Comparison of ENCODE assay signal across 8 mouse cellular contexts in the genomic region with DNA sequence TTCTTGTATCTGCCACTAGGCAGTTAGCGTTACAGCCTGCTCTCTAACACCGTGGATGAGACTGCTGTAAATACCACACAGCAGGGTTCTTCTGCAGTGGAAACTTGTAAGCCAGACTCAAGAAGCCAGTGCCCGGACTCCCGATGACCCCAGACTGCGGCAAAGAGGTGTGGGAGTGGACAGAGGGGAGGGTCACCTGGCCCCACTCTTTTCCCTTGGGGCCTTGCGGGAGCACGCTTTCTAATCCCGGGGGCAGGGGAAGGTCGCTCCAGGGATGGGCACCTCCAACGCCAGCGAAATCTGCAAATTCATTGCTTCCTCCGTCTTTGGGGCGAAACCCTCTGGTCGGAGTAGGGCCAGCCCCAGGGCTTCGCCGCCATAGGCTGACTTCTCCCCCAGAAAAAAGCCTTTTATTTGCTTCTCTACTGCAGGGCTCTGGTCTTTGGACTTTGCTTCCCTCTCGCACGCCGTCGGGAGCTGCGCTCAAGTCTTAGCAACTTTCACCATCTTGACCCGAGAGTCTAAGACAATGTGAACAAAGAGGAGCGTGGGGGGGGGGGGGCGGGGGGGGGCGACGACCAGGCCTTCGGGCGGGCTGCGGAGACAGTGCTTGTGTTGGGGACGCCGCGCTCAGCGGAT. TPM values are rescaled to one million over a fixed set of nuclear protein-coding genes. Genes with fewer than 3 reads are reported as not detected.
A peak's percentile ranks its signal among the peaks of the same experiment; 100 is the strongest.
DNase-seq lines count a peak whose midpoint lies in the region; ATAC-seq and TF ChIP-seq lines count a peak whose summit lies in the region.

Gene Fgf9, plus strand, starts transcription at position 67 of the 639 bp plus-strand sequence.

- peak within 1 kb of the TSS; percentile 93 for H3K4me2 ChIP-seq in lung, embryonic 14.5 days
- H3K4me2 ChIP-seq in forebrain, embryonic 16.5 days (ENCODE audit: low read length) = peak within 1 kb of the TSS; percentile 96
- H3K4me2 ChIP-seq in intestine, postnatal 0 days (replicated peaks; ENCODE audit: low read depth) = peak within 1 kb of the TSS; percentile 94
- H3K4me2 ChIP-seq in limb, embryonic 15.5 days = peak within 1 kb of the TSS; percentile 94
- peak within 1 kb of the TSS; percentile 85 for H3K4me2 ChIP-seq in neural tube, embryonic 15.5 days

- H3K9ac ChIP-seq in lung, embryonic 14.5 days = peak within 1 kb of the TSS; percentile 55
- peak within 1 kb of the TSS; percentile 55 for H3K9ac ChIP-seq in forebrain, embryonic 16.5 days (replicated peaks; ENCODE audit: low read depth, low read length)
- peak within 1 kb of the TSS; percentile 89 for H3K9ac ChIP-seq in intestine, postnatal 0 days (ENCODE audit: low read depth, low read length)
- peak within 1 kb of the TSS; percentile 37; the same call in 1 of the 2 replicates for H3K9ac ChIP-seq in limb, embryonic 15.5 days
- peak within 1 kb of the TSS; percentile 62 for H3K9ac ChIP-seq in neural tube, embryonic 15.5 days (replicated peaks)

- H3K4me3 ChIP-seq in lung, embryonic 14.5 days (ENCODE audit: low read depth, low read length) = peak within 1 kb of the TSS; percentile 53
- H3K4me3 ChIP-seq in forebrain, embryonic 16.5 days (replicated peaks; ENCODE audit: low read length) = peak within 1 kb of the TSS; percentile 71
- H3K4me3 ChIP-seq in intestine, postnatal 0 days (ENCODE audit: low read depth, low read length) = peak within 1 kb of the TSS; percentile 70
- peak within 1 kb of the TSS; percentile 59 for H3K4me3 ChIP-seq in limb, embryonic 15.5 days
- peak within 1 kb of the TSS; percentile 64 for H3K4me3 ChIP-seq in neural tube, embryonic 15.5 days (replicated peaks)

- H3K36me3 ChIP-seq in lung, embryonic 14.5 days (ENCODE audit: insufficient read depth) = no peaks in the 10 kb centered on the region
- no peaks in the 10 kb centered on the region for H3K36me3 ChIP-seq in forebrain, embryonic 16.5 days (ENCODE audit: control insufficient read depth, insufficient read depth)
- H3K36me3 ChIP-seq in intestine, postnatal 0 days (ENCODE audit: control insufficient read depth, insufficient read depth) = no peaks in the 10 kb centered on the region
- H3K36me3 ChIP-seq in limb, embryonic 15.5 days = no peaks in the 10 kb centered on the region
- H3K36me3 ChIP-seq in neural tube, embryonic 15.5 days = no peaks in the 10 kb centered on the region

- peak; percentile 35 for DNase-seq in lung, embryonic 14.5 days
- DNase-seq in lung, postnatal 10 days = no peak
- DNase-seq in brain, adult 2 months (ENCODE audit: low read depth, low spot score) = peak; percentile 68
- DNase-seq in spleen, postnatal 10 days (ENCODE audit: low spot score in 2 of 2) = no peak

- H3K9me3 ChIP-seq in lung, embryonic 14.5 days (ENCODE audit: low read depth, low read length) = no peaks in the 10 kb centered on the region
- no peaks in the 10 kb centered on the region for H3K9me3 ChIP-seq in forebrain, embryonic 16.5 days (ENCODE audit: control insufficient read depth, low read length)
- H3K9me3 ChIP-seq in intestine, postnatal 0 days (ENCODE audit: control insufficient read depth) = no peaks in the 10 kb centered on the region
- no peaks in the 10 kb centered on the region for H3K9me3 ChIP-seq in limb, embryonic 15.5 days
- no peaks in the 10 kb centered on the region for H3K9me3 ChIP-seq in neural tube, embryonic 15.5 days (replicated peaks)

- H3K27ac ChIP-seq in lung, embryonic 14.5 days (ENCODE audit: low read depth) = no peak within 1 kb of the TSS
- no peak within 1 kb of the TSS for H3K27ac ChIP-seq in forebrain, embryonic 16.5 days (ENCODE audit: low read length)
- H3K27ac ChIP-seq in intestine, postnatal 0 days (ENCODE audit: low read depth, low read length) = peak within 1 kb of the TSS; percentile 99
- peak within 1 kb of the TSS; percentile 65; the same call in 1 of the 2 replicates for H3K27ac ChIP-seq in limb, embryonic 15.5 days
- H3K27ac ChIP-seq in neural tube, embryonic 15.5 days (replicated peaks) = peak within 1 kb of the TSS; percentile 75

- TF ChIP-seq CTCF in lung, embryonic 14.5 days (IDR thresholded peaks at IDR 0.05; ENCODE audit: low read depth) = no peak
- 0 out of 2 replicates have a peak, but pooled peaks have one; percentile 14 for TF ChIP-seq CTCF in intestine, postnatal 0 days (IDR thresholded peaks at IDR 0.05; ENCODE audit: low read depth)

- H3K27me3 ChIP-seq in lung, embryonic 14.5 days (ENCODE audit: insufficient read depth, low read length) = peaks cover 73% of the 10 kb centered on the region
- peaks cover 36% of the 10 kb centered on the region for H3K27me3 ChIP-seq in forebrain, embryonic 16.5 days (replicated peaks; ENCODE audit: control insufficient read depth, insufficient read depth, low read length)
- H3K27me3 ChIP-seq in intestine, postnatal 0 days (replicated peaks; ENCODE audit: control insufficient read depth, insufficient read depth, low read length) = peaks cover 19% of the 10 kb centered on the region; the same call in 1 of the 2 replicates
- H3K27me3 ChIP-seq in limb, embryonic 15.5 days = peaks cover 59% of the 10 kb centered on the region
- peaks cover 16% of the 10 kb centered on the region; the same call in 1 of the 2 replicates for H3K27me3 ChIP-seq in neural tube, embryonic 15.5 days (replicated peaks)

- no peaks in the 10 kb centered on the region for H3K4me1 ChIP-seq in lung, embryonic 14.5 days (ENCODE audit: insufficient read depth)
- peaks cover 50% of the 10 kb centered on the region for H3K4me1 ChIP-seq in forebrain, embryonic 16.5 days (replicated peaks; ENCODE audit: control insufficient read depth, insufficient read depth, low read length)
- no peaks in the 10 kb centered on the region for H3K4me1 ChIP-seq in intestine, postnatal 0 days (replicated peaks; ENCODE audit: control insufficient read depth, insufficient read depth, low read length)
- H3K4me1 ChIP-seq in limb, embryonic 15.5 days = peaks cover 45% of the 10 kb centered on the region
- H3K4me1 ChIP-seq in neural tube, embryonic 15.5 days = peaks cover 54% of the 10 kb centered on the region

- under 1% methylated on average over 33 of the region's 33 CpGs for WGBS in lung, embryonic 14.5 days
- WGBS in forebrain, embryonic 16.5 days = 0% methylated on average over 26 of the region's 33 CpGs
- under 1% methylated on average over 33 of the region's 33 CpGs for WGBS in intestine, postnatal 0 days
- WGBS in limb, embryonic 15.5 days = under 1% methylated on average over 33 of the region's 33 CpGs
- WGBS in neural tube, embryonic 15.5 days = 0% methylated on average over 22 of the region's 33 CpGs

- peak; percentile 30; the same call in 1 of the 2 replicates for ATAC-seq in lung, embryonic 14.5 days (ENCODE audit: insufficient read depth)
- ATAC-seq in forebrain, embryonic 16.5 days = no peak
- ATAC-seq in intestine, postnatal 0 days = peak; percentile 47
- no peak for ATAC-seq in limb, embryonic 15.5 days (ENCODE audit: insufficient number of reproducible peaks, low FRiP score, low TSS enrichment, low read depth)
- ATAC-seq in neural tube, embryonic 15.5 days (ENCODE audit: low FRiP score) = no peak

RNA-seq across cellular contexts. Expression of gene Fgf9, which starts in this region (rescaled TPM):
- 7.8 and 9.1 TPM in 2 replicates for polyA plus RNA-seq in lung, embryonic 14.5 days (2014; fragmentation: Nextera tagmentation; extraction: Ambion mirVana)
- 7.4 and 10.1 TPM in 2 replicates for polyA plus RNA-seq in forebrain, embryonic 16.5 days (2015; fragmentation: Nextera tagmentation; extraction: Ambion mirVana)
- 5.7 TPM in 2 replicates for polyA plus RNA-seq in intestine, postnatal 0 days (2015; fragmentation: Nextera tagmentation; extraction: Ambion mirVana)
- 11.0 and 12.4 TPM in 2 replicates for polyA plus RNA-seq in limb, embryonic 15.5 days (2015; fragmentation: Nextera tagmentation; extraction: Ambion mirVana)
- 24.9 and 25.9 TPM in 2 replicates for polyA plus RNA-seq in neural tube, embryonic 15.5 days (2015; fragmentation: Nextera tagmentation; extraction: Ambion mirVana)

Comparison
In these comparisons a context has a peak if more than half of its experiments do, and no peak if none do; other contexts are left out.
1. DNase-seq: peak in lung, embryonic 14.5 days (single experiment) and brain, adult 2 months (single experiment); none in lung, postnatal 10 days (single experiment) and spleen, postnatal 10 days (0 of 2).
2. ATAC-seq: peak in lung, embryonic 14.5 days (single experiment) and intestine, postnatal 0 days (single experiment); none in forebrain, embryonic 16.5 days (single experiment), limb, embryonic 15.5 days (single experiment) and neural tube, embryonic 15.5 days (single experiment).
3. H3K27ac ChIP-seq: peak in intestine, postnatal 0 days (single experiment), limb, embryonic 15.5 days (single experiment) and neural tube, embryonic 15.5 days (single experiment); none in lung, embryonic 14.5 days (single experiment) and forebrain, embryonic 16.5 days (single experiment).
4. H3K9ac ChIP-seq: peak in every context shown above with its lines; median percentile 89 in intestine, postnatal 0 days; 62 in neural tube, embryonic 15.5 days; 55 in lung, embryonic 14.5 days; 55 in forebrain, embryonic 16.5 days; 37 in limb, embryonic 15.5 days.
5. Peak in every context shown above with its lines, with median percentiles within 50 percentile points of each other: H3K4me2 ChIP-seq and H3K4me3 ChIP-seq.